Mouse (Mus musculus) cerebellum, adult 11 months (tissue): ENCODE measurements around the gene Mblac2.

Experiments used
- DNase-seq: peaks from one replicate; pipeline ENCODE4 v3.0.0; 2022

Gene Mblac2

DNA sequence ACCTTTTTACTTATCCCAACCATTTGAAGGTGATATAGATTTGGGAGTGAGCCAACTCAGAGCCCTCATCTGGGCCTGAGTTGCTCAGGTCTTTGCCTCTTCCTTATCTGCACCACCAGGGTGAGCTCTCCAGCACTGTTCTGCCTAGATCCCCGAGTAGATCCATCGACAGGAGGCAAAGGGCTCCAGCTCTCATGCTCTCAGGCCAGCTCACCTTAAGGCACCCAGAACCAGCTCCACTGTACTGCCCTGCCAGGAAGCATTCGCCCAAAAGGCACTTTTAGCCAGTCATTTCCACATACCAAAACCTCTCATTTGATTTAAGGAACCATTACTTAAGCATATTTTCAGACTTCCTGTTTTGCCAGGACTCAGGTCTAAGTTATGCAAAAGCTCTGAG lies 29.8 kb downstream of the Mblac2 start:
- no peak for DNase-seq

DNA sequence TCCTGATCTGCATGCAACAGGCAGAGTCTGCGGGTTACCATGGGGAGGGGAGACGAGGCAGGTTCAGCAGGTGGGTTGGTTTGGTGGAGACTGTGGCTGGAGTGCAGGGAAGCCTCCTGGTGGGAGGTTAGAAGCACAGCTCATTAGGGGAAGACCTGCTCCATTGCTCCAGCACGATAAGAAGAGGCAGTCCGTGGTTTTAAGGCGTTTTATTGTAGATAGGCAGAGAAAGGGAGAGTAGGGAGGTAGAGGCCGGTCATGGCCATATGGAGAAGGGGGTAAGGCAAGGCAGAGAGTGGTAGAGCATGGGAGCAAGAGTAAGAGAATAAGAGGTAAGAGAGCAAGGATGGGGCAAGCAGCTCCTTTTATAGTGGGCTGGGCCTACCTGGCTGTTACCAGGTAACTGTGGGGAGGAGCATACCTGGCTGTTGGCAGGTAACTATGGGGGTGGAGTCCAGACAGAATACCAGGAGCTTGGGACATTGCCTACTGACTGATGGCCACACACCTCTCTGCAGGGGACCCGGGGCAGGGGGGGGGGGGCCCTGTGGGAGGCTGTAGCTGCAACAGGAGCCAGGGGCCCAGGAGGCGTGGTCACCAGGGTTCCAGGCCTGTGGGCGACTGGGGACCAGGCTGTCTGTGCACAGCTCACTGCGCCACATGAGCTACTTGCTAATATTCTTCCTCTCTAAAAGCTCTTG lies 32.4 kb downstream of the Mblac2 start:
- no peak for DNase-seq

DNA sequence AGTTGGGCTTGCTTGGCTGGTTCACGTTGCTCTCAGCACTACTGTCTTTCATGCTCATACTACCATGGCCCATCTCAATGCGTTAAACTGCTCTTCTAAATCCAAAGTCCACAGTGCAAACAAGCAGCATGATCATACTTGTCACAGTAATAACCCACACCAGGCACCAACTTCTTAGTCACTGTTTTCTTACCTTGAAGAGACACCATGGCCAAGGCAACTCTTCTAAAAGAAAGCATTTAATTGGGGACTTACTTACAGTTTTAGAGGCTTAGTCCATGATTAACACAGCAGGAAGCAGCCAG lies 32.9 kb downstream of the Mblac2 start:
- DNase-seq = no peak

DNA sequence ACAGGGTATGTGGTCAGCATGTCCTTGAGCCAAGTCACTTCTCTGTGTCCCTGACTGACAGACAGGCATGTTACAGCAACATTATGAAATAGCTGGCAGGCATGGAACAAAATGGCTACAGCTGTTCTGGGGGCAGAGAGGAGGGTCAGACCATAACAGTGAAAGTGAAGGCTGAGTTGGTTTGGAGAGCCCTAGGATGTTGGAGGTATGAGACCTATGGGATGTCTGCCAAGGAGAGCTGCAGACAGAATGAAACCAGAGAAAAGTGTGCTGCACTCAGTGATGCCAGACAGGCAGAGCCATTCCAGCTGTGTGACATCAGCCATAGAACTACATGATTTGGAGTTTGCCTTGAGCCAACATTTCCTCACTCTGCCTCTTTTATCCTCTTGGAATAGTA lies 43.7 kb downstream of the Mblac2 start:
- no peak for DNase-seq

DNA sequence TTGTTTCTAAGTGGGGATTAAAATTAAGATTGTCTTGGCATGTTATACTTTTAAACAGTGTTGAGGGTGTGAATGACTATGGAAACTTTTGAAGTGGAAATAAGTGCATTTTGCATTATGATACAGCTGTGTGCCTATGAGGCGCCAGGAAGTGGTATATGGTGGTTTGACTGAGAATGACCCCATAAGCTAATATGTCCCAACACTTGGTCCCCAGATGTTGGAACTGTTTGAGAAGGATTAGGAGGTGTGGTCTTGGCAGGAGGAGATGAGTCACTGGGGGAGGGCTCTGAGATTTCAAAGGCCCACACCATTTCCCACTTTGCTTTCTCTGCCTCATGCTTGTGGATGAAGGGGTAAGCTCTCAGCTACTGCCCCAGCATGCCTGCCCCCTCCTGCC lies 44.2 kb downstream of the Mblac2 start:
- DNase-seq = no peak

DNA sequence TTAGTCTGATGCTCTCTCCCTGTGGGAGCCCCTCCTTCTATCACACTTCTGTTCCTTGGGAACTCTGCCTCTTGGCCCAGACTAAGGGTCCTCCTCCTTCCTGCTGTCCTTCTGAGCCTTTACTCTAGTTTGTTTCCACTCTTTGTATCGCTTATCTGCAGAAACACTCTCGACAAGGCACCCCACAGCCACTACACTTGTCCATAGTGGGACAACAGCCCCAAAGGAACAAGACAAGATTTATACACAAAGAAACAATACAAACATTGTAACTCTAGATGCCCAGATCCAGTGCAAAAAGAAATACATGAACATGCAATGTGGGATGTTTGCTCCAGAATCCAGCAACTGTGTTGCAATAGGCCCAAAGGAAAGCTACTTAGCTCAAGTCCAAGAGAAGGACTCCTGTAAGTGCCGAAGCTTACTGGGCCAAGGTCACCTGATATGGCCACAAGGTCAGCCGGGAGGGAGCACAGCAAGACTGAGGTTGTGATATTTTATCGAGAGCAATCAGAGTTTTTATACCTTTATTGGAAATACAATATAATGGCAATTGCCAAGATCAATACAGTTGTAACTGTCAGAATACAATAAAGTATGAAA lies 46.0 kb downstream of the Mblac2 start:
- DNase-seq = no peak

DNA sequence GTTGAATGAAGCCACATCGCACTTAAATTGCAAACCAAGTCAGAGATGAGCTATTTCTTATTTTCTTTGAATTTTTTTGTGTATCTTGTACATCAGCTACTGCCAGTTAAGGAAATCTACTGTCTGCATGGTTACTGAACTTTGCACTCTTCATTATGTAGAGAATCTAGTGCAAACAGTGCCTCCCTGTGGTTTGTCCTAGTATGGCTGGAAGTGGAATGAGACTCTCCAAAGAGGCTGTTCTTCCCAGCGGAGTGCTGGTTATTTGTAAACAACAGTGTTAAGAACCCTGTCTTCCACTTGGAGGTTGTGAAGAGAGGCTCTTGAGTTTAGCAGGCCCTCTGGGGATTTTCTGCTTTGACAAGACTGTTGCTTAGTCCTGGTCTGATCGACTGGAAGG lies 49.2 kb downstream of the Mblac2 start:
- DNase-seq = no peak

DNA sequence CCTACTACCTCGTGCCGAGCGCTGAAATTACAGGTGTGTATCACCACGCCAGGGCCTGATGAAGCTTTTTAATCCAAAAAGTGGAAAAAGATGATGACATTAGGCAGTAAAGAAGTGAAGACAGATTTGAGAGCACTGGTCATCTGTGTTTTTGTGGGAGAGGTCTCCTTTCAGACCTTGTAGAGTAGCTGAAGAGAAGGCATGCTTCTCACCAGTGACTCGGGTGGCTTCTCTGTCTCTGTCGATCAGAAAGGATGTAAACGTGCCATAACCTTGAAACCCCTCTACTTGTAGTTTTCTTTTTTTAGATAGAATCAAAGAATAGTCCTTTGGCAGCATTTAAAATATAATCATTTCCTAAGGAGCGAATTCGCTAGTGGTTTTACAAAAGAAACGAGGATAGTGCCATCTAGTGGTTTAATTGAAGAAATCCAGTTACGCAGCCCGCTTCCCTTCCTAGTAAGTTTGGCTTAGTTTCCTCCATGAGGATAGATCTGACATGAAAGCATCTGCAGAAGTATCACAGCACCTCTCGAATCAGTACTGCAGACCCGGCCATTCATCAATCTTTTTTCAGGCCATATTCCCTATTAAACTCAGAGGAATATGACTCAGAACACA lies 50.5 kb downstream of the Mblac2 start:
- DNase-seq = peak; percentile 26

DNA sequence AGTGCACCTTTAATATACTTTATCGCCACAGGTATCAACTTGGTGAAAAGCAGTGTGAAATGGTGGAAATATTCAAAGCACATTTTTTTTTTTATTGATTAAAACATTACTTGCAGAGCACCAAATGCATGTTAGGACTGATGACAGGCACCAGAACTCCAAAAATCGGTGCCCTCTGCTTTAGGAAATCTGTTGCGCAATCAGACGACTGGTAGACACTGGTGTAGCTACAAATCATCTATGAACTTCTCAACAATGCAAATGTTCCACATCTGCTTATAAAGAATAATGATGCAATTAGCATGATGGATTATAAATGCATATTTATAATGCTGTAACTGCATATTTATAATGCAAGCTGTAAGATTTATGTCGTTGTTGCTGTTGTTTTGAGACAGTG lies 53.0 kb downstream of the Mblac2 start:
- no peak for DNase-seq

DNA sequence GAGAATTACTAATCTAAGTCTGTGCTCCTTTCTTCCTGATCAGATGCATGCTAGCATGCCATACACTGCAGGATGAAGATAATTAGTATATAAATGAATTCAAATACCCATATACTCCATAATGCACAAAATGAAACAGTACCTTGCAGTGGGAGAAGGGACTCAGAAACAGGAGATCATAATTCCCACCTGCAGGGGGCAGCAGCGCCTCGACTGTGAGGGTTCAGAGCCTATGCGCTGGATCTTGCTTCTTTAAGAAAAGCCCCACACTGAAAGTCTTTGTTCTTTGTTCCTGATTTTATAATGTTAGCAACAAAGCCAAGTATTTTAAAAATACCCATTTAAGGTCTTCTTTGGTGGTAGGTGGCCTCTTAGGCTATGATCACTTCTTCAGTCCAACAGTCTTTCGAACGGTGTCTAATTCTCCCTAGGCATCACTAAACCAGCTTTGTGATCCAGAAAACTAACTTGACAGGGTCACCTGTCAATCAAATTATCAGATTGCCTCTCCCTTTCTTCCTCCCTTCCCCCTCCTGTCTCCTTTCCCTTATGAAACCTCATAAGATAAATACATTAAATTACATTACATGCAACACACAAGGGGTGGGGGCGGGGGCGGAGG lies 56.0 kb downstream of the Mblac2 start:
- peak; percentile 55 for DNase-seq

DNA sequence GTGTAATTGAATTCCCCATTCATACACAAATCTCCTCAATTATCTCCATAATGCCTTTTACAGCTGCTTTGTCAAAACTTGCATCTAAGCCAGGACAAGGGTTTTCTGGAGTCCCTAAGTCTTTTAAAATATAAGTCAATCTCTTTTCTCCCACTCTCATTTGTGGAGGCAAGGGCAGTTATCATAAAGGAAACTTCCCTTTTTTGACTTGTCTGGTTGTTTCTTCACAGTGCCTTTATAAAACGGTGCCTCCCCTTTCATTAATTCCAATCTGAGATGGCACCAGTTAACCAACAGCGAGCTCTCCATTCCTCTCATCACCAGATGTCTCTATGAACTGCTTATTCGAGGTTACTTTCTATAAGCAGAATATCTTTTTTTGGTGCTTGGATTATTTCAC lies 65.1 kb downstream of the Mblac2 start:
- DNase-seq = no peak

DNA sequence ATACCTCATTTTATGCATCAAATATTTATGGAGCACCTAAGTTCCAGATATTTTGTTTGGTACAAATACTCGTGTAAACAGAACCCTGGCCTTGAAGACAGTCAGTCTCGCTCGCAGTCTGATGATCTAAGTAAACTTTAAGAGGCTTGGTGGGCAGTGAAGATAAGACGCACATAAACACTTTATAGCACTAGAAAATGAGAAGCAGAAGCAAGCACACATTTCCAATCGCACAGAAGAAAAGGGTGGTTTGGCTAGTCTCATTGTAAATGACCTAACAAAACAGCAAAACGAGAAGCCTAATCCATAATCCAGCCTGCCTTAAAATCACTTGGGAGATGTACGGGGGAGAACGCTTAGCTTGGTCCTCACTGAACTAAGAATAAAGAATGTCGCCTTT lies 71.3 kb downstream of the Mblac2 start:
- no peak for DNase-seq

DNA sequence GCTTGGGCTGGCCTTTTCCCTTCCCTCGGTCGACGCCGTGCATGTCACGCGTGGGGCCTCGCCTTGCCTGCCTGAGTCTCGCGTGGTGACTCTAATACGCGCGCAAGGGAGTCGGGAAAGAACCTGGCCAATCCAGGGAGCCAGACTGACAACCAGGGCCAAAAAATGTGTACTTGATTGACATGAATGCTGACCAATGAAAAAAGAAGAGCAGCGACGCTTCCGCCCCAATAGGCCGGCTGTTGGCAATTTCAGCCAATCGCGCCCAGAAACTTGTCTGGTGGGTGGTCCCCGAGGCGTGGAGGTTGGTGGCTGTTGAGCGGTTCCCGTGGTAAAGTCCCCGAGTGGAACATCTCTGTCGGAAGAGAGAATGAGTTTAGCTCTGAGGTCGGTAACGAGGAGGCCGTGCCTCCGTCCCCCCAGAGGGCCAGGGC lies 71.8 kb downstream of the Mblac2 start, which contains the start of gene Cetn3:
TSS of gene Cetn3 (plus strand) at position 107 of the 434 bp plus-strand sequence.
- DNase-seq = peak; percentile 92

DNA sequence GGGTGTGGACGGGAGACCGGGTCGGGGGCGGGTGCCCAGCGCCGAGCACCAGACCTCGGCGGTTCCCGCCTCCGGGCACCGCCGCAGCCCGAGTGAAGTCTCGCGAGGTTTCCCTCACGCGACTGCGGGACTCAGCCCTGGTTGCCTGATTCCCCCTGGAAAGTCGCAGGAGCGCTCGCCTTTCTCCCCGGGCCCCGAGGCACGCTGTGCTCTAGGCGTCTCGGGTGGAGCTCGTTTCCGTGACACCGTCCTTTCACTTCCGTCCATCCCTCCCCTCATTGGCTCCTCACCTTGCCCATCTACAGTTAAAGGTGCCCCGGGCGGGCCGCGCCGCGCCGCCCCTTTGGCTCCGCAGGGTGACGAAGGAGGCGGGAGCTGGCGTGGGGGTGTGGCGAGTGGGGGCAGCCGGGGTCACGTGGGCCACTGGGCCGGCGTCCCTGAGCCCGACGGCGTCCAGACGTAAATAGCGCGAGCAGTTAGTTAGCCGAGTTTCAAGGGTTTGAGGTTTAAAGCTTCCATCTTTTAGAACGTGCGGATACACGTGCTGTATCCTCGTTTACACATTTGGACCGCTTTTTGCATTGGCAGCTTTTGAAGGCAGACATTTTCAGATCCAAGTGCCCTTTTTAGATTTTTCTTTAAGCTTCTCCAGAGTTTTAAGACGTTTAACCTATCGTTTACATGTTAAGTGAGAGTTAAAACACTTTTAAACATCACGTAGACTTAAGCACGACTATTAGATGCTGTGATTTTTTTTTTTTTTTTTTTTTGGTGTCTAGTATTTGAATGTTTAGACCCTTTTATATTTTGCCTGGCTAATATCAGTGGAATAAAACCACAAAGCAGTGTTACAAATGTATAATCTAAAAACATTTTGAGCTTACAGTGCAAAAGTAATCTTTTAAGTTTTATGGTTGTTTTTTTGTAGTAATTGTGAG lies 72.5 kb downstream of the Mblac2 start:
- peak; percentile 97 for DNase-seq

DNA sequence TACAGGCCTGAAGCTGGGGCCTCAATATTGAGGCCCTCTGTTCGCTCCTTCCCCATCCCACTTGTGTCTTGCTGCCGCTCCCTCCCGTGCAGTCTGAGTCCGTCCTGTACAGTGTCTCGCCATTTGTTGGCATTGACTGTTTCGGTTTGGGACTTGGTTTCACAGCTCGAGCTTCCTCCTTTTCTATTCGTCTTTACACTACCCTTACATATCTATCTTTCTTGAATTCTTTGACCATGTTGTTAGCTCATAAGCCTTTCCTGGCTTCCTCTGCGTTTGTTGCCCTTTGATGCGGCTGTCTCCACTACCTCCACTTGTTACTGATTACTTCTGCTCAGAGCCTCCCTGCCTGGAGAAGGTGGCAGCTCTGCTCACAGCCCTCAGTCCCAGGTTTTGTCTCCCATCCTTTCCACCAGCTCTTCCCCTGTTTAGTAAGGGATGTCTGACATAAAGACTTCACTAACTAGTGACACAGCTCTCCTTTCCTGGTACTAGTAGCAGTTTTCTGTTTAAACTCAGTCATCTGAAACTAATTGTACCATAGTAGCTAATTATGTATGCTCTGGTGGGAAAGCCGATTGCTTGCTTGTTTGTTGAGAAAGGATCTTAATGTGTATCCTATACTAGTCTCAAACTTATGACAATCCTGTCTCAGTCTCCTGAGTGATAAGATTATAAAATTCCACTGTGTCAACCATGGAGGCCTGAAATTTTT lies 74.8 kb downstream of the Mblac2 start:
- DNase-seq = peak; percentile 21

DNA sequence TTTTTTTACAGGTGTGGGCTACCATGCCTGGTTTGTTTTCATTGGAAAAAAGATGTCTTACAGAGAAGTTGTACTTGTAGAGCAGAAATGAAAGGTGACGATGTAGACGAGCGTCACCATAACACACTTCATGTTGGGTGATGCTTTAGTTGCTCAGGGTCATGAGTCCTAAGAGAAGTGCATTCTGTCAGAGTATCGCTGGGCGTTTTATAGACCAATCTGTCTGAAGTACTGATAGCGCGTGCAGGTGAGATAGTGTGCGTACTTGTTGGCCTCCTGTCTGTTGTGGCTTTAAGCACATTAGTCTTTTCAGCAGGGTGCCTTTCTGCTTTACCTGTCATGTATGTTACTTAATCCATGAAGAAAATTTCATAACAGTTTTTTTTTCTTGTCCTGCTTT lies 79.0 kb downstream of the Mblac2 start:
- DNase-seq = no peak

DNA sequence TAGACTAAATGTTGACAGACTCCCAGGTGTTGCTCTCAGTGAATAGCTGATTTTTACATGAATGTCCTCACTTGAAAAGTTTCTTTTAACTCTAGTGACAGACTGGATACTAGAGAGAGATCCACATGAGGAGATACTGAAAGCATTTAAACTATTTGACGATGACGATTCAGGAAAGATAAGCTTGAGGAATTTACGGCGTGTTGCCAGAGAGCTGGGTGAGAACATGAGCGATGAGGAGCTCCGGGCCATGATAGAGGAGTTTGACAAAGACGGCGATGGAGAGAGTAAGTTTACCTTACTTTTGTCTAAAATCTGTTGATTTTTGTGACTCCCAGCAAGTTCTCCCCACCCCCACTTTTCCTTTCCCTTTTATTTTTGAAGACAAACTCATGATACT lies 80.7 kb downstream of the Mblac2 start:
- DNase-seq = no peak

DNA sequence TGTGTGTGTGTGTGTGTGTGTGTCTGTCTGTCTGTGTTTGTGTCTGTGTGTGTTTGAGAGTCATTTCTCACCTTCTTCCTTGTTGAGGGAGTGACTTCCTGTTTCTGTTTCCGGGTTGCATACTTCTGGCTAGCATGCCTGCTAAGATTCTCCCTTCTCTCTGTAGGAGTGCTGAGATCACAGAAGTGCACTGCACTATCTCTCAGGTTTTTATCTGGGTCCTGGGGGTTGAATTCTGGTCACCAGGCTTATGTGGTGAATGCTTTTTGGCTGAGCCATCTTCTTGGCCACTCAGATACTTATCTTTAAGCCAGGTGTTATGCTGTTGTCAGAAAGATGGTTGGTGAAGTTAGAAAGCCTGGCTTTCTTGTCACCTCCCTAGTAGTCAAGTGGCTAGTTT lies 82.7 kb downstream of the Mblac2 start:
- no peak for DNase-seq

DNA sequence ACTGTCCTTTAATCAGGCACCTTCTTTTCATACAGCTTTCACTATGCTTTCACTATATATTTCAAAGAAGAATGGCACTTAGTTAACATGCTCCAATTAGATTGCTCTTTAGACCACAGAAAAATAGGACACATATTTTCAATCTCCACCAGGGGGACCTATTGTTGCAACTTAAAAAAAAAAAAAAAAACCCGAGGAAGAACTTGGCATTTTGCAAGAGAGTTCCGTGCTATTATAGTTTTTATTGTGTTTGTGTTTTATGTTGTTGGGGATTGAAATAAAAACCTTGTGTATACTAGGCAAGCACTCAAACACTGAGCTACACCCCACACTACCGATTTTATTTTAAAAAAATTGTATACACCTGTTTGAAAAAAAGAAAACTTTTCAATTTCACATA lies 90.0 kb downstream of the Mblac2 start:
- no peak for DNase-seq
